Mouse (Mus musculus): ENCODE measurements around the gene Spem1. TPM values are rescaled to one million over a fixed set of nuclear protein-coding genes. Genes with fewer than 3 reads are reported as not detected.

The Spem1 gene
- polyA plus RNA-seq, 1 experiment from 2014 or later, result 0.35 TPM

GRCm38 (mm10) chr11:69854680-69855079 lies 32.7 kb upstream of the Spem1 start:
- Histone ChIP-seq H3K9me3 (ENCODE audit: control insufficient read depth, low read length) (no peaks in the 10 kb centered on the region), H3K4me1 (ENCODE audit: control insufficient read depth, insufficient read depth, low read depth, low read length) (no peaks in the 10 kb centered on the region), H3K36me3 (ENCODE audit: control insufficient read depth, insufficient read depth, low read length) (peaks cover 17% of the 10 kb centered on the region), H3K4me3 (ENCODE audit: low read length) (no peak overlapping the region), H3K27me3 (replicated peaks; ENCODE audit: control insufficient read depth, insufficient read depth, low read length) (0 out of 2 replicates have a peak, but pooled peaks cover 6% of the 10 kb centered on the region), H3K9ac (ENCODE audit: low read depth, low read length) (no peak overlapping the region), H3K27ac (ENCODE audit: low read depth, low read length) (no peak overlapping the region), H3K4me2 (ENCODE audit: low read length) (no peak overlapping the region)
- 87% methylated on average over 10 of the region's 10 CpGs for WGBS
- ATAC-seq, result no peak

GRCm38 (mm10) chr11:69853994-69854393 lies 32.0 kb upstream of the Spem1 start:
- no peak for ATAC-seq
- peaks cover 17% of the 10 kb centered on the region for H3K36me3 ChIP-seq (ENCODE audit: control insufficient read depth, insufficient read depth, low read length)
- no peak overlapping the region for H3K27ac ChIP-seq (ENCODE audit: low read depth, low read length)
- no peak overlapping the region for H3K4me3 ChIP-seq (ENCODE audit: low read length)
- no peak overlapping the region for H3K9ac ChIP-seq (ENCODE audit: low read depth, low read length)
- H3K9me3 ChIP-seq (ENCODE audit: control insufficient read depth, low read length), result no peaks in the 10 kb centered on the region
- H3K4me2 ChIP-seq (ENCODE audit: low read length), result no peak overlapping the region
- H3K27me3 ChIP-seq (replicated peaks; ENCODE audit: control insufficient read depth, insufficient read depth, low read length), result 0 out of 2 replicates have a peak, but pooled peaks cover 3% of the 10 kb centered on the region
- WGBS, result 65% methylated on average over 7 of the region's 7 CpGs
- H3K4me1 ChIP-seq (ENCODE audit: control insufficient read depth, insufficient read depth, low read depth, low read length), result no peaks in the 10 kb centered on the region

- peaks cover 13% of the 10 kb centered on the region for H3K4me1 ChIP-seq (ENCODE audit: control insufficient read depth, insufficient read depth, low read depth, low read length)
Measured at GRCm38 (mm10) chr11:69850754-69851153, 28.8 kb upstream of the Spem1 start.

GRCm38 (mm10) chr11:69849884-69850283 lies 27.9 kb upstream of the Spem1 start:
- WGBS, result 94% methylated on average over 15 of the region's 15 CpGs
- Histone ChIP-seq H3K9ac (ENCODE audit: low read depth, low read length) (no peak overlapping the region), H3K4me2 (ENCODE audit: low read length) (no peak overlapping the region), H3K27ac (ENCODE audit: low read depth, low read length) (no peak overlapping the region), H3K4me3 (ENCODE audit: low read length) (no peak overlapping the region), H3K36me3 (ENCODE audit: control insufficient read depth, insufficient read depth, low read length) (peaks cover 20% of the 10 kb centered on the region), H3K4me1 (ENCODE audit: control insufficient read depth, insufficient read depth, low read depth, low read length) (peaks cover 18% of the 10 kb centered on the region), H3K9me3 (ENCODE audit: control insufficient read depth, low read length) (no peaks in the 10 kb centered on the region), H3K27me3 (replicated peaks; ENCODE audit: control insufficient read depth, insufficient read depth, low read length) (no peaks in the 10 kb centered on the region)
- no peak for ATAC-seq

More at GRCm38 (mm10) chr11:69850754-69851153, 28.8 kb upstream of the Spem1 start:
- H3K36me3 ChIP-seq (ENCODE audit: control insufficient read depth, insufficient read depth, low read length), result peaks cover 20% of the 10 kb centered on the region
- no peak overlapping the region for H3K4me2 ChIP-seq (ENCODE audit: low read length)
- WGBS, result 69% methylated on average over 8 of the region's 8 CpGs
- H3K4me3 ChIP-seq (ENCODE audit: low read length), result no peak overlapping the region
- H3K9ac ChIP-seq (ENCODE audit: low read depth, low read length), result no peak overlapping the region
- no peak overlapping the region for H3K27ac ChIP-seq (ENCODE audit: low read depth, low read length)
- no peaks in the 10 kb centered on the region for H3K9me3 ChIP-seq (ENCODE audit: control insufficient read depth, low read length)
- H3K27me3 ChIP-seq (replicated peaks; ENCODE audit: control insufficient read depth, insufficient read depth, low read length), result no peaks in the 10 kb centered on the region
- ATAC-seq, result no peak

- H3K36me3 ChIP-seq (ENCODE audit: control insufficient read depth, insufficient read depth, low read length), result peaks cover 20% of the 10 kb centered on the region
- H3K4me3 ChIP-seq (ENCODE audit: low read length), result no peak overlapping the region
- no peak overlapping the region for H3K4me2 ChIP-seq (ENCODE audit: low read length)
- peaks cover 18% of the 10 kb centered on the region for H3K4me1 ChIP-seq (ENCODE audit: control insufficient read depth, insufficient read depth, low read depth, low read length)
- H3K9me3 ChIP-seq (ENCODE audit: control insufficient read depth, low read length), result no peaks in the 10 kb centered on the region
- H3K27me3 ChIP-seq (replicated peaks; ENCODE audit: control insufficient read depth, insufficient read depth, low read length), result no peaks in the 10 kb centered on the region
- H3K27ac ChIP-seq (ENCODE audit: low read depth, low read length), result no peak overlapping the region
- no peak overlapping the region for H3K9ac ChIP-seq (ENCODE audit: low read depth, low read length)
- WGBS, result 89% methylated on average over 9 of the region's 9 CpGs
- ATAC-seq, result no peak
Measured at GRCm38 (mm10) chr11:69849128-69849527, 27.1 kb upstream of the Spem1 start.

GRCm38 (mm10) chr11:69848021-69848420 lies 26.0 kb upstream of the Spem1 start:
- ATAC-seq, result no peak
- H3K27me3 ChIP-seq (replicated peaks; ENCODE audit: control insufficient read depth, insufficient read depth, low read length), result no peaks in the 10 kb centered on the region
- H3K9ac ChIP-seq (ENCODE audit: low read depth, low read length), result peak overlapping the region; percentile 86
- H3K4me2 ChIP-seq (ENCODE audit: low read length), result peak overlapping the region; percentile 97
- peaks cover 18% of the 10 kb centered on the region for H3K4me1 ChIP-seq (ENCODE audit: control insufficient read depth, insufficient read depth, low read depth, low read length)
- H3K36me3 ChIP-seq (ENCODE audit: control insufficient read depth, insufficient read depth, low read length), result peaks cover 20% of the 10 kb centered on the region
- peak overlapping the region; percentile 72 for H3K4me3 ChIP-seq (ENCODE audit: low read length)
- no peak overlapping the region for H3K27ac ChIP-seq (ENCODE audit: low read depth, low read length)
- no peaks in the 10 kb centered on the region for H3K9me3 ChIP-seq (ENCODE audit: control insufficient read depth, low read length)
- 94% methylated on average over 6 of the region's 6 CpGs for WGBS

GRCm38 (mm10) chr11:69846738-69847688 lies 25.0 kb upstream of the Spem1 start:
- Histone ChIP-seq H3K27ac (ENCODE audit: low read depth, low read length) (peak overlapping the region; percentile 96), H3K4me1 (ENCODE audit: control insufficient read depth, insufficient read depth, low read depth, low read length) (peaks cover 18% of the 10 kb centered on the region), H3K9me3 (ENCODE audit: control insufficient read depth, low read length) (no peaks in the 10 kb centered on the region), H3K4me3 (ENCODE audit: low read length) (peak overlapping the region; percentile 72), H3K36me3 (ENCODE audit: control insufficient read depth, insufficient read depth, low read length) (peaks cover 20% of the 10 kb centered on the region), H3K27me3 (replicated peaks; ENCODE audit: control insufficient read depth, insufficient read depth, low read length) (no peaks in the 10 kb centered on the region), H3K9ac (ENCODE audit: low read depth, low read length) (peak overlapping the region; percentile 86), H3K4me2 (ENCODE audit: low read length) (peak overlapping the region; percentile 97)
- WGBS, result 9% methylated on average over 36 of the region's 37 CpGs
- peak; percentile 48 for ATAC-seq

- peak within 1 kb of the TSS; percentile 97 for H3K4me2 ChIP-seq (ENCODE audit: low read length)
- peak within 1 kb of the TSS; percentile 96 for H3K27ac ChIP-seq (ENCODE audit: low read depth, low read length)
- peaks cover 13% of the 10 kb centered on the region for H3K36me3 ChIP-seq (ENCODE audit: control insufficient read depth, insufficient read depth, low read length)
- H3K4me1 ChIP-seq (ENCODE audit: control insufficient read depth, insufficient read depth, low read depth, low read length), result peaks cover 18% of the 10 kb centered on the region
- ATAC-seq, result peak; percentile 94
- peak within 1 kb of the TSS; percentile 86 for H3K9ac ChIP-seq (ENCODE audit: low read depth, low read length)
- H3K9me3 ChIP-seq (ENCODE audit: control insufficient read depth, low read length), result no peaks in the 10 kb centered on the region
- H3K27me3 ChIP-seq (replicated peaks; ENCODE audit: control insufficient read depth, insufficient read depth, low read length), result no peaks in the 10 kb centered on the region
- 0% methylated on average over 29 of the region's 38 CpGs for WGBS
- H3K4me3 ChIP-seq (ENCODE audit: low read length), result peak within 1 kb of the TSS; percentile 72
Measured at GRCm38 (mm10) chr11:69846198-69846680, 24.3 kb upstream of the Spem1 start, which contains the start of gene Plscr3. Plscr3 (plus strand) TSS chr11:69846376.

- H3K4me3 ChIP-seq (ENCODE audit: low read length), result peak overlapping the region; percentile 87
- H3K9ac ChIP-seq (ENCODE audit: low read depth, low read length), result peak overlapping the region; percentile 74
- H3K9me3 ChIP-seq (ENCODE audit: control insufficient read depth, low read length), result no peaks in the 10 kb centered on the region
- 0% methylated on average over 7 of the region's 7 CpGs for WGBS
- ATAC-seq, result no peak
- no peaks in the 10 kb centered on the region for H3K27me3 ChIP-seq (replicated peaks; ENCODE audit: control insufficient read depth, insufficient read depth, low read length)
- peaks cover 30% of the 10 kb centered on the region for H3K4me1 ChIP-seq (ENCODE audit: control insufficient read depth, insufficient read depth, low read depth, low read length)
- H3K36me3 ChIP-seq (ENCODE audit: control insufficient read depth, insufficient read depth, low read length), result no peaks in the 10 kb centered on the region; the same call in 1 of the 2 replicates
- H3K4me2 ChIP-seq (ENCODE audit: low read length), result peak overlapping the region; percentile 64
- peak overlapping the region; percentile 96 for H3K27ac ChIP-seq (ENCODE audit: low read depth, low read length)
Measured at GRCm38 (mm10) chr11:69838714-69839104, 16.7 kb upstream of the Spem1 start.
